Mouse (Mus musculus): Measurements from ENCODE around the gene Dmrtb1. TPM values are rescaled to one million over a fixed set of nuclear protein-coding genes. Genes with fewer than 3 reads are reported as not detected.

The Dmrtb1 gene
- total RNA-seq, 2 experiments from 2014 or later = 3.4 to 3.6 TPM

Small RNAs within 50 kb of the gene (microRNA-seq; reads per million reads assigned to microRNA genes)
- gene Gm25123 = not detected

Other genes with a start within 250 kb of the Dmrtb1 start
- 1 to 10 TPM; 1.9 to 3.6 TPM for gene Glis1, start 249.6 kb downstream of the Dmrtb1 start, total RNA-seq (2021)
- 100 to 1,000 TPM; 207 to 215 TPM for gene Lrp8, start 118.0 kb upstream of the Dmrtb1 start, total RNA-seq (2021)
- 10 to 100 TPM; 64.4 to 68.6 TPM for gene Magoh, start 195.5 kb upstream of the Dmrtb1 start, total RNA-seq (2021)
- gene 0610037L13Rik, start 205.6 kb upstream of the Dmrtb1 start, total RNA-seq (2021) = 10 to 100 TPM; 53.0 to 57.5 TPM
- gene Cpt2, start 239.4 kb upstream of the Dmrtb1 start, total RNA-seq (2021) = 1 to 10 TPM; 4.8 to 5.9 TPM